Mouse (Mus musculus) intestine, embryonic 16.5 days (tissue): ENCODE results near the gene Pmvk. TPM values are rescaled to one million over a fixed set of nuclear protein-coding genes. Genes with fewer than 3 reads are reported as not detected.

Experiments used
- ATAC-seq: fragments of 200-750 bp; cut with Nextera tagmentation; 2 replicates; pipeline ENCODE4 v1.8.0; 2017; ENCODE audit warnings: moderate TSS enrichment, moderate library complexity
- H3K27ac ChIP-seq: fragments of 300-500 bp; sonication (generic); 2 replicates; pipeline ENCODE4 v1.5.1; 2014; ENCODE audit warnings: mild to moderate bottlenecking, low read length
- H3K27me3 ChIP-seq: fragments of 300-500 bp; sonication (generic); replicated peaks from 2 replicates; pipeline ENCODE4 v1.6.1; 2014; ENCODE audit warnings: low read length, control low read depth, mixed read lengths; ENCODE audit not compliant: control insufficient read depth, insufficient read depth
- H3K36me3 ChIP-seq: fragments of 300-500 bp; sonication (generic); 2 replicates; pipeline ENCODE4 v1.6.1; 2014; ENCODE audit warnings: low read length, control low read depth; ENCODE audit not compliant: control insufficient read depth, insufficient read depth
- H3K4me1 ChIP-seq: fragments of 300-500 bp; sonication (generic); 2 replicates; pipeline ENCODE4 v1.6.1; 2014; ENCODE audit warnings: low read length, control low read depth, mixed read lengths; ENCODE audit not compliant: control insufficient read depth, insufficient read depth
- H3K4me2 ChIP-seq: fragments of 300-500 bp; sonication (generic); 2 replicates; pipeline ENCODE4 v1.6.1; 2014; ENCODE audit warnings: low read depth, low read length, control low read depth
- H3K4me3 ChIP-seq: fragments of 300-500 bp; sonication (generic); 2 replicates; pipeline ENCODE4 v1.5.1; 2014; ENCODE audit warnings: mild to moderate bottlenecking, low read length
- H3K9ac ChIP-seq: fragments of 300-500 bp; sonication (generic); 2 replicates; pipeline ENCODE4 v1.6.1; 2014; ENCODE audit warnings: low read depth, low read length
- H3K9me3 ChIP-seq: fragments of 300-500 bp; sonication (generic); 2 replicates; pipeline ENCODE4 v1.6.1; 2016; ENCODE audit warnings: low read length, control low read depth; ENCODE audit not compliant: control insufficient read depth
- WGBS: fragments of 180-500 bp; shearing (Covaris S2); extraction: QIAGEN DNeasy Blood & Tissue Kit; methylation state at CpG from one replicate; pipeline ENCODE4 v1.1.7; 2014; 5-methylcytosine and 5-hydroxymethylcytosine counted together
- polyA plus RNA-seq: library from polyadenylated mRNA; unstranded; fragments of >200 nt; fragmentation: Nextera tagmentation; extraction: Ambion mirVana; gene quantifications from 2 replicates; pipeline ENCODE4 v1.2.1, GENCODE M21; 2015

Pmvk gene
- polyA plus RNA-seq, 1 experiment from 2014 or later, result 77.0 TPM

DNA sequence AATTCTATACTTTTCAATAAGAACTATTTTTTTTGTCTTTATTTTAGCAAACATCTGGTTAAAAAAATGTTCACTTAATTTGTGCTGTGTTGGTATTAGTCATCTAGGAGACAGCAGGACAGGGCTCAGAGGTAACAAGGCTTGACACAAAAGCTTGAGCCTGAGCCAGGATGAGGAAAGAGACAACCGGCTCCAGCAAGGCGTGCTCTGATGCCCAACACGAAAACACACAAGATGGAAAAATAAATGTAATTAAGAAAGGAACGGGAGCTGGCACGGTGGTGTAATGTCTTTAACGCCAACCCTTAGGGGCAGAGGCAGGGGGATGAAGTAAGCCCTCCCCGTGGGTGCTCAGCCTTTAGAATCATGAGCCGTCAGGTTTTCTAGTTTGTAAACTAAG lies 31.8 kb downstream of the Pmvk start:
- no peak overlapping the region for H3K4me3 ChIP-seq
- no peak for ATAC-seq
- peaks cover 3% of the 10 kb centered on the region; the same call in 1 of the 2 replicates for H3K4me1 ChIP-seq
- no peak overlapping the region for H3K4me2 ChIP-seq
- WGBS, result 81% methylated on average over 8 of the region's 8 CpGs
- H3K36me3 ChIP-seq, result no peaks in the 10 kb centered on the region
- H3K9me3 ChIP-seq, result no peaks in the 10 kb centered on the region
- no peaks in the 10 kb centered on the region for H3K27me3 ChIP-seq
- no peak overlapping the region for H3K9ac ChIP-seq
- H3K27ac ChIP-seq, result no peak overlapping the region

DNA sequence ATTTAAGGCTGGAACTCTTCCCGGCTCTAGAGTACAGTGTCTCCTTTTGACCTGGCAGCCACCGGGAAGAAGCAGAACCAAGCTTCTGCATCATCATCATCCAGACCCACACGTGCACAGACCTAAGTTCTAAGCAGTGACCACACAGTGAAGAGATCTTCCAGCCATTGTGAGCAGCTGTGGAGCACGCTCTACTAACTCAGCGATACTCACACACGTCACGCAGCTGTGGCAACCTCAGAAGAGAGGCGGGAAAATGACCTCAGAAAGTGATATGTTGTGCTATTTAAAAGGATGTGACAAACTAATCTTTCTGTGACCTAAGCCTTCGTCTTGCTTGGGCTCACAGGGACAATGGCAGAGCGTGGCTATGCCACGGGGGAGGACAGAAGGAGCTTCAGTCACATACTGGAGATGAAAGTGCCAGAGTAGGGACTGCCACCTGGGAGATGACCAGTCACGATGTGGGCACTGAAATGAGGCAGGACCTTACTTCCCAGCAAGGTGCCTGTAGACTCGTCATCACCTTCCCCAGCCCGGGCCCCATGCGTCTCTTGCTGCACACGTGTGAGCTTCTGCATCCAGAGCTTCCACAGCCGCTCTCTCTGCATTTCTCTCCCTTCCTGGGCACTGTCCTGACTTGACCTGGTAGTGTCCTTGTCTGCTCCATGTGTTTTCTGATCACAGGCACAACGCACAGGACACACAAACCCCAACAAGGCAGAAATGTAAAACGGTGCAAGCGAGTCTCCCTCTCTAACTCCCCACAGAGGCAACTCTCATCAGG lies 32.8 kb downstream of the Pmvk start:
- WGBS, result 69% methylated on average over 20 of the region's 20 CpGs

DNA sequence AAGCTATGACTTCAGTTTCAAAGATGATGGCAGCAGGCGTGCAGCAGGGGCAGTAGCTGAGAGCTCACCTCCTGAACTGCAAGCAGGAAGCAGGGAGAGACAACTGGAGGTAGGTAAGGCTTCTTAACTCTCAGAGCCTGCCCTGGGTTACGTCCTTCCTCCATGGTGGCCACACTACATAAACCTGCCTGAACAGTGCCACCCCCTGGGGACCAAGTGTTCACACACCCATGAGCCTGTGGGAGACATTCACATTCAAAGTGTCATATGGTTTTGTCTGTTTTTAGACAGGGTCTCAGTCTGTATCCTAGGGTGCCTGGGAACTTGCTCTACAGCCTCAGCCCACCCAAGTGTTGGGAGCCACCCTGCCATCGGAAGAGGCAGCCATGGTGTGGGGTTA lies 36.4 kb downstream of the Pmvk start:
- no peaks in the 10 kb centered on the region for H3K4me1 ChIP-seq
- H3K27me3 ChIP-seq, result no peaks in the 10 kb centered on the region
- no peaks in the 10 kb centered on the region for H3K36me3 ChIP-seq
- 87% methylated on average over 3 of the region's 3 CpGs for WGBS
- no peak overlapping the region for H3K4me2 ChIP-seq
- no peak for ATAC-seq
- no peak overlapping the region for H3K4me3 ChIP-seq
- no peak overlapping the region for H3K27ac ChIP-seq
- H3K9me3 ChIP-seq, result no peaks in the 10 kb centered on the region
- no peak overlapping the region for H3K9ac ChIP-seq

More for the DNA sequence above, 32.8 kb downstream of the Pmvk start:
- Histone ChIP-seq H3K36me3 (no peaks in the 10 kb centered on the region), H3K9me3 (no peaks in the 10 kb centered on the region), H3K4me1 (peaks cover 3% of the 10 kb centered on the region; the same call in 1 of the 2 replicates), H3K4me3 (no peak overlapping the region), H3K9ac (no peak overlapping the region), H3K4me2 (no peak overlapping the region), H3K27ac (no peak overlapping the region), H3K27me3 (no peaks in the 10 kb centered on the region)
- no peak for ATAC-seq

DNA sequence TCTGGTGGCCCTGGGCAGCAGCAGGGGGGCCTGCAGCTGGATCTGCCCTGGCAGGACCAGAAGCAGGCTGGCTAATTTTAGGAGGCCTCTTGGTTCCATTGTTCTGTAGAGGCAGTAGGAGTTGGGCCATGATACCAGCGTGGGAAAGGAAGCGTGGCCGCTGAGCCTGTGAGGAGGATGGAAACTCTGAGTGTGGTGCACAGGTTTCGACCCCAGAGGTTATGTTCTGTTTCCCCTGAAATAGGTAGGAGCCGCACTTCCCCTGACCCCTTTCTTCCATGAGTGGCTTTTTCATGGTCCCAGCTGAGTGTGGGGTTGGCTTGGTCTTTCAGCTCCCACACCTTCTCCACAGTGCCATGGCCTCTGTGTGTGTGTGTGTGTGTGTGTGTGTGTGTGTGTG lies 37.2 kb downstream of the Pmvk start:
- ATAC-seq, result no peak
- Histone ChIP-seq H3K27ac (no peak overlapping the region), H3K9ac (no peak overlapping the region), H3K27me3 (no peaks in the 10 kb centered on the region), H3K9me3 (no peaks in the 10 kb centered on the region), H3K4me1 (no peaks in the 10 kb centered on the region), H3K4me3 (no peak overlapping the region), H3K4me2 (no peak overlapping the region), H3K36me3 (no peaks in the 10 kb centered on the region)
- WGBS, result 79% methylated on average over 5 of the region's 5 CpGs

DNA sequence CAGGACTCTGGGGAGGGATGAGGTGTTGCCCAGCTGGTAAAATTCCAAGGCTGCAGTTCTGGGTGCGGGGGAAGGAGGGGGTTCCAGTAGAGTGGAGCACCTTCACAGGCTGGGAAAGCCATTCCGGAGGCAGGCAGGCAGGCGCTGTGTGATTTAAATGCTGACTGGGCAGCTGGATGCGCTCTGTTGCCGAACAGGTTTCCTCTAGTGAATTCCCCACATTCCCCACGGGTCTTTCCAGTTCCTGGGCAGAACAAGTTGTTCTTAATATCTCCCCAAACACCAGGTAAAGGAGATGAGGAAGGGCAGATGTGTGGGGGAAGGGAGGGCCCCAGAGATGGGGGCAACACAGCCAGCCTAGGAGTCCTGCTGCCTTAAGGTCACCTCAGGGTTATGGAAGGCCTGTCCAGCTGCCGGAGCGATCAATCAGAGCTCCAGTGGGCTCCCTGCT lies 38.4 kb downstream of the Pmvk start:
- no peak for ATAC-seq
- H3K9me3 ChIP-seq, result no peaks in the 10 kb centered on the region
- no peak overlapping the region for H3K4me3 ChIP-seq
- no peaks in the 10 kb centered on the region for H3K36me3 ChIP-seq
- no peak overlapping the region for H3K9ac ChIP-seq
- H3K27me3 ChIP-seq, result no peaks in the 10 kb centered on the region
- no peak overlapping the region for H3K27ac ChIP-seq
- no peak overlapping the region for H3K4me2 ChIP-seq
- no peaks in the 10 kb centered on the region for H3K4me1 ChIP-seq
- WGBS, result 39% methylated on average over 8 of the region's 8 CpGs

DNA sequence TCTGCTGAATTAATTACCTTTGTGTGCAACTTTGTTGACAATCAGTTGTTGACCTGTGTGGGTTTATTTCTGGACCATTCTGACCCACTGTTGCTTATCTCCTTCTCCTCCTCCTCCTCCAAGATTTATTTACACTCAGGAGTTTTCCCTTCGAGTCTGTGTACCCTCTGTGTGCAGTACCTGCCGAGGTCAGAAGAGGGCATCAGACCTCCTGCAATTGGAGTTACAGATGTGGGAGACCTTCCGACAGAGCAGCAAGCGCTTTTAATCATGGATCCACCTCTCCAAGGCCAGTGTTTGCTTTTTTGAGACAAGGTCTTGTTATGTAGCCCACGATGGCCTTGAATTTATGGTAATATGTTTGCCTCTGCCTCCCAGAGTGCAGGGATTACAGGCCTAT lies 40.3 kb downstream of the Pmvk start:
- Histone ChIP-seq H3K4me2 (no peak overlapping the region), H3K36me3 (no peaks in the 10 kb centered on the region), H3K9ac (no peak overlapping the region), H3K27me3 (no peaks in the 10 kb centered on the region), H3K9me3 (no peaks in the 10 kb centered on the region), H3K27ac (no peak overlapping the region), H3K4me3 (no peak overlapping the region), H3K4me1 (no peaks in the 10 kb centered on the region)
- 80% methylated on average over 5 of the region's 5 CpGs for WGBS
- ATAC-seq, result no peak

DNA sequence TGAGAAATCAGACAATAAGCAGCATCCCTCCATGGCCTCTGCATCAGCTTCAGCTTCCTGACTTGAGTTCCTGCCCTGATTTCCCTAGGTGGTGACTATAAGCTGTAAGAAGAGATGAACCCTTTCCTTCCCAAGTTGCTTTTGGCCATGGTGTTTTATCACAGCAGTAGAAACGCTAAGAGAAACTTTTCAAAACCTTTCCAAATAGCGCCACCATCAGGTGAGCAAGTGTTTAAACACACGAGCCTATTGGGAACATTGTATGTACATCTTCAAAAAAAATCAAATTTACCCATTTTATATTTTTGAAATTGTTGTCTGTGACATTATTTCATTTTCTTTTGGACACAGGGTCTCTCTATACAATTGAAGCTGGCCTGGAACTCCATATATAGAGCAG lies 42.0 kb downstream of the Pmvk start:
- ATAC-seq, result no peak
- Histone ChIP-seq H3K4me3 (no peak overlapping the region), H3K9me3 (no peaks in the 10 kb centered on the region), H3K4me1 (no peaks in the 10 kb centered on the region), H3K9ac (no peak overlapping the region), H3K27ac (no peak overlapping the region), H3K27me3 (no peaks in the 10 kb centered on the region), H3K36me3 (no peaks in the 10 kb centered on the region), H3K4me2 (no peak overlapping the region)
- WGBS, result 78% methylated on average over 3 of the region's 3 CpGs

DNA sequence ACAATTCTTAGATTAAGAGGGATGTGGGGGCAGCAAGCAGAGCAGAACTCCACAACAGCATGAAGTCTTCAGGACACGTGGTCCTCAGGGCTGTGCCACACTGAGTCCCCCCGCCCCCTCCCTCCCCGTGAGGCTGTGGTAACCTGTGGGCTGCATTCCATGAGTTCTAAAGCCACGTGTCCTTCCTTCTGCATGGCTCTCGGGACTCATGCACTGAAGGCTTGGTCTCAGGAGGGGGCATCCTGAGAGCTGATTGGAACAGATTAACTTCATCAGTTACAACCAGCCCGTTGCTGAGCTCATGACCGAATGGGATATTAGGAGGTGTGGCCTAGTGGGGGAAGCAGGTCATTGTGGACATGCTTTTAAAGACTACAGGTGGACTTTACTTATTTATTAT lies 45.4 kb downstream of the Pmvk start:
- WGBS, result 50% methylated on average over 7 of the region's 7 CpGs

DNA sequence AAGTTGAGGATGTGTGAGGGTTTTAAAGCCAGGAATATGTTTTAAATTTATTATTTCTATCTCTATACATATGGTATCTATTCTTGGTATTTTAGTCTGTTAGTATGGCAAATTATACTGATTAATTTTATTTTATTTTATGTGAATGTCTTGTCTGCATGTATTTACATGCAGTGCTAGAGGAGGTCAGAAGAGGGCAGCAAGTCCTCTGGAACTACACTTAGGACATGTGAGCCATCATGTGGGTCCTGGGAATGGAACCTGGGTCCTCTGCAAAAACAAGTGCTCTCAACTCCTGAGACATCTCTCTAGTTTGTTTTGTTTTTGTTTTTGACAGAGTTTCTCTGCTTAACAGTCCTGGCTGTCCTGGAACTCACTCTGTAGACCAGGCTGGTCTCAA lies 47.1 kb downstream of the Pmvk start:
- no peak for ATAC-seq
- no peaks in the 10 kb centered on the region for H3K27me3 ChIP-seq
- no peak overlapping the region for H3K27ac ChIP-seq
- no peak overlapping the region for H3K4me3 ChIP-seq
- 0 out of 2 replicates have a peak, but pooled peaks cover 3% of the 10 kb centered on the region for H3K9me3 ChIP-seq
- H3K4me2 ChIP-seq, result no peak overlapping the region
- no peak overlapping the region for H3K9ac ChIP-seq
- no peaks in the 10 kb centered on the region for H3K36me3 ChIP-seq
- no peaks in the 10 kb centered on the region for H3K4me1 ChIP-seq

More for the DNA sequence above, 45.4 kb downstream of the Pmvk start:
- H3K4me1 ChIP-seq, result no peaks in the 10 kb centered on the region
- ATAC-seq, result no peak
- H3K9me3 ChIP-seq, result 0 out of 2 replicates have a peak, but pooled peaks cover 3% of the 10 kb centered on the region
- no peak overlapping the region for H3K4me3 ChIP-seq
- H3K4me2 ChIP-seq, result no peak overlapping the region
- no peaks in the 10 kb centered on the region for H3K36me3 ChIP-seq
- no peaks in the 10 kb centered on the region for H3K27me3 ChIP-seq
- no peak overlapping the region for H3K27ac ChIP-seq
- H3K9ac ChIP-seq, result no peak overlapping the region

DNA sequence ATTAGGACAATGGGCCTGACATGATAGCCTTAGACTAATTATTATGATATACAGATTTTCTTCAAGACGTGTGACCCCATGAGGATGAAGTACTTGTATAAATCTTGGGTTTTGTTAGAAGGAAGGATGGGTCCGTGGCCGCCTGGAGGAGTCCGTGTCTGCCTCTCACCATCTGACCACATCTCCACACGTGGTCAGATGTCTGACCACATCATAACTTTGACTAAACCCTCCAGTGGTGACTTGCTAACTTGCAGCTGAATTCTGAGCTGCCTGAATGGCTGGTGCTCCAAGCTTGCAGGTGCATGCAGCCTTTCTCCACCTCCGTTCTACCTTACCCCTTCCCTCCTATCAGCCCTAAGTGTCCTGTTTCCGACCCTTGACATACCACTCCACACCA lies 48.2 kb downstream of the Pmvk start:
- ATAC-seq, result no peak
- Histone ChIP-seq H3K4me3 (no peak overlapping the region), H3K9ac (no peak overlapping the region), H3K4me2 (no peak overlapping the region), H3K27me3 (0 out of 2 replicates have a peak, but pooled peaks cover 4% of the 10 kb centered on the region), H3K27ac (no peak overlapping the region), H3K4me1 (no peaks in the 10 kb centered on the region), H3K36me3 (no peaks in the 10 kb centered on the region), H3K9me3 (0 out of 2 replicates have a peak, but pooled peaks cover 3% of the 10 kb centered on the region)
- 79% methylated on average over 7 of the region's 7 CpGs for WGBS
